Mouse (Mus musculus): ENCODE measurements around the gene Hic1. TPM values are rescaled to one million over a fixed set of nuclear protein-coding genes. Genes with fewer than 3 reads are reported as not detected.
A peak's percentile ranks its signal among the peaks of the same experiment; 100 is the strongest.

Hic1 gene
- total and polyA plus RNA-seq, 2 experiments from 2014 or later = 4.8 to 17.8 TPM

DNA sequence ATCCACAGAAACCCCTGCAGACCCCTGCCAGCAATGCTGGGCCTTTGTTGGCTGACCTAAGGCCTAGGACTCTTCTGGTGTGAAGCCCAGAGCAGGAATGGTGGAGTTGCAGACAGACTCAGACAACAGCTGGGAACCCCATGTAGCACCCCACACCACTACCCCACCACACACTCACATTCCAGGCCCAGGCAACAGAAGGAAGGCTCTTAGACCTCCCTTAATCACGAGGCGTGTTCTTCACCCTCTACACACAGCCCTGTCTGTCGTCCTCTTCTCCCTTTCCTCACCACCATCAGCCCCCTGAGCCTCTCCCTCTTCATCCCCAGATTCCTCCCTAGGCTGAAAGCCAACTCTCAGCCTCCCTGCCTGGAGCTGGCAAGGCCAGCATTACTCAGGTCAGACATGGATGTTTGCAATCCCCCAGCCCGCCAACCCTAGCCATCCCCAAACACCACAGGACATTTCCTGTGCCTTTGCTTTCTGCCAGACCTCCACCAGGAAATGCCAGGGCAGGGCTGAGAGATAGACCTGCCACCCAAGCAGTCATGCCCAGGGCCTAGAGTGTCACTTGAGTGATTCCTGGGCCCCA lies 7.8 kb downstream of the Hic1 start:
- no peak for ATAC-seq (ENCODE audit: insufficient read depth, low read depth)
- peaks cover 19% of the 10 kb centered on the region for H3K27me3 ChIP-seq (ENCODE audit: control insufficient read depth, insufficient read depth, low read length)
- H3K4me3 ChIP-seq (ENCODE audit: low read depth, low read length) = no peak overlapping the region
- H3K9ac ChIP-seq (replicated peaks; ENCODE audit: low read depth, low read length) = no peak overlapping the region
- no peaks in the 10 kb centered on the region for H3K9me3 ChIP-seq (replicated peaks; ENCODE audit: control insufficient read depth, low read length)
- H3K27ac ChIP-seq (ENCODE audit: low read depth) = peak overlapping the region; percentile 18; the same call in 1 of the 2 replicates
- DNase-seq (ENCODE audit: low spot score) = no peak
- no peak for TF ChIP-seq EP300 (IDR thresholded peaks at IDR 0.05; ENCODE audit: low read depth)
- no peak for TF ChIP-seq CTCF (IDR thresholded peaks at IDR 0.05; ENCODE audit: low read depth)
- no peak overlapping the region for H3K4me2 ChIP-seq (ENCODE audit: low read depth, low read length)
- peaks cover 52% of the 10 kb centered on the region for H3K36me3 ChIP-seq (replicated peaks; ENCODE audit: control insufficient read depth, insufficient read depth, low read length)
- 49% methylated on average over 4 of the region's 4 CpGs for WGBS
- H3K4me1 ChIP-seq (ENCODE audit: control insufficient read depth, insufficient read depth) = peaks cover 10% of the 10 kb centered on the region; the same call in 1 of the 2 replicates

DNA sequence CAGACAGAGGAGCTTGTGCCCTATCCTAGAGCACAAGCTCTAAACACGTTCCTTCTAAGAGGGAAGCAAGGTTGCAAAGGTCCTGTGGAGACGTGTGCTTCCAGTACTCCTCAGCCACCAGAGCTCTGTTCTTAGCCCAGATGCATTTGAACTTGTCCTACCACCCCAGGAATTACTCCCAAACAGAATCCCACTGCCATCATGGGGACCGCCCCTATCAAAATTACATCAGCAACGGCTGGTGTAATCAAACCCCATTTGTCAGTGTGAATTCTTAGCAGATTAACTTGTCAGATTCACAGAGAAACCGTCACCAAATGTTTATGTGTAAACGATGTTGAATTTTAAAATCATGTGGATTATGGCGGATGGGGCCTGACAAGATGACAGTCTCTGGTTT lies 8.4 kb downstream of the Hic1 start:
- Histone ChIP-seq H3K27ac (ENCODE audit: low read depth) (no peak overlapping the region), H3K9me3 (replicated peaks; ENCODE audit: control insufficient read depth, low read length) (no peaks in the 10 kb centered on the region), H3K4me2 (ENCODE audit: low read depth, low read length) (no peak overlapping the region), H3K4me1 (ENCODE audit: control insufficient read depth, insufficient read depth) (peaks cover 9% of the 10 kb centered on the region; the same call in 1 of the 2 replicates), H3K9ac (replicated peaks; ENCODE audit: low read depth, low read length) (no peak overlapping the region), H3K27me3 (ENCODE audit: control insufficient read depth, insufficient read depth, low read length) (peaks cover 13% of the 10 kb centered on the region), H3K4me3 (ENCODE audit: low read depth, low read length) (no peak overlapping the region), H3K36me3 (replicated peaks; ENCODE audit: control insufficient read depth, insufficient read depth, low read length) (peaks cover 57% of the 10 kb centered on the region)
- TF ChIP-seq EP300 (IDR thresholded peaks at IDR 0.05; ENCODE audit: low read depth) (no peak), CTCF (IDR thresholded peaks at IDR 0.05; ENCODE audit: low read depth) (no peak)
- no peak for DNase-seq (ENCODE audit: low spot score)
- no peak for ATAC-seq (ENCODE audit: insufficient read depth, low read depth)
- WGBS = 77% methylated on average over 7 of the region's 7 CpGs

DNA sequence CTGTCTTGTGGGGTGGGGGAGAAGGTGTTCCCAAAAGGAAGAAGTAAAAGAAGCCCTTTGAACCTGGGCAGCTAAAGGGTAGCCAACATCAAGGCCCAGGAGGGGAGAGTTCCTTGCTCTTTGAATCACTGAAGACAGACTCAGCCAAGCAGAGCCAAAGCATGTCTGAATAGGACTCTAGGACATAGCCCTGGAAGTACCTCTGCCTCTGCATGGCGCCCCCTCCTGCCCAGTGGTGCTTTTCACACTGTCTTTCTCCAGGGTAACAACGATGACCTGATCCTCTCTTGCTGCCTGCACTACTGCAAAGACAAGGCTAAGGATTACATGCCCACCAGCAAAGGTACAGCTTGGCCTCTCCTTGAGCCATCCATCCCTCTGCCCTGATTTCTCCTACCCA lies 9.8 kb downstream of the Hic1 start:
- H3K9ac ChIP-seq (replicated peaks; ENCODE audit: low read depth, low read length) = no peak overlapping the region
- peaks cover 6% of the 10 kb centered on the region; the same call in 1 of the 2 replicates for H3K4me1 ChIP-seq (ENCODE audit: control insufficient read depth, insufficient read depth)
- DNase-seq (ENCODE audit: low spot score) (no peak), ATAC-seq (ENCODE audit: insufficient read depth, low read depth) (peak; percentile 21; the same call in 1 of the 2 replicates)
- H3K9me3 ChIP-seq (replicated peaks; ENCODE audit: control insufficient read depth, low read length) = no peaks in the 10 kb centered on the region
- no peak overlapping the region for H3K4me2 ChIP-seq (ENCODE audit: low read depth, low read length)
- H3K4me3 ChIP-seq (ENCODE audit: low read depth, low read length) = no peak overlapping the region
- WGBS = 45% methylated on average over 2 of the region's 2 CpGs
- H3K27me3 ChIP-seq (ENCODE audit: control insufficient read depth, insufficient read depth, low read length) = no peaks in the 10 kb centered on the region
- peaks cover 53% of the 10 kb centered on the region for H3K36me3 ChIP-seq (replicated peaks; ENCODE audit: control insufficient read depth, insufficient read depth, low read length)
- no peak overlapping the region for H3K27ac ChIP-seq (ENCODE audit: low read depth)
- TF ChIP-seq EP300 (IDR thresholded peaks at IDR 0.05; ENCODE audit: low read depth) (no peak), CTCF (IDR thresholded peaks at IDR 0.05; ENCODE audit: low read depth) (peak; percentile 48)

DNA sequence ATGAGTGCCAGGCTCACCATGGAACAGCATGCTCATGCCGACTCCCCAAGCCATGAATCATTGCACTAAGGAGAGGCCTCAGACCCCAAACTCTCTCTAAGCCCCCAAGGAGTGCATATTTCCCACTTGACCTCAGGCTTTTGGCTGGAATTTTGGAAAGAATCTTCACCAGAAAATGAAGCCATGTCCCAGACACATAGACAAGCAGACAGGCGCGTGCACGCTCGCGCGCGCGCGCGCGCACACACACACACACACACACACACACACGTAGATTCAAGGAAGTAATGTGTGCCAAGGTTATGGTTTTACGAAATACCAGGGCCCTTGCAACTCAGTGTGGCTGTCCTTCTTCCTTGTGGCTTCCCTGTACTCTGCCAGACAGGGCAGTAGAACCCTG lies 10.9 kb downstream of the Hic1 start:
- Histone ChIP-seq H3K4me1 (ENCODE audit: control insufficient read depth, insufficient read depth) (peaks cover 6% of the 10 kb centered on the region; the same call in 1 of the 2 replicates), H3K4me2 (ENCODE audit: low read depth, low read length) (no peak overlapping the region), H3K4me3 (ENCODE audit: low read depth, low read length) (no peak overlapping the region), H3K9me3 (replicated peaks; ENCODE audit: control insufficient read depth, low read length) (no peaks in the 10 kb centered on the region), H3K36me3 (replicated peaks; ENCODE audit: control insufficient read depth, insufficient read depth, low read length) (peaks cover 46% of the 10 kb centered on the region), H3K9ac (replicated peaks; ENCODE audit: low read depth, low read length) (no peak overlapping the region), H3K27ac (ENCODE audit: low read depth) (peak overlapping the region; percentile 7; the same call in 1 of the 2 replicates), H3K27me3 (ENCODE audit: control insufficient read depth, insufficient read depth, low read length) (no peaks in the 10 kb centered on the region)
- TF ChIP-seq EP300 (IDR thresholded peaks at IDR 0.05; ENCODE audit: low read depth) (no peak), CTCF (IDR thresholded peaks at IDR 0.05; ENCODE audit: low read depth) (no peak)
- ATAC-seq (ENCODE audit: insufficient read depth, low read depth) (no peak), DNase-seq (ENCODE audit: low spot score) (no peak)
- WGBS = 87% methylated on average over 14 of the region's 14 CpGs

DNA sequence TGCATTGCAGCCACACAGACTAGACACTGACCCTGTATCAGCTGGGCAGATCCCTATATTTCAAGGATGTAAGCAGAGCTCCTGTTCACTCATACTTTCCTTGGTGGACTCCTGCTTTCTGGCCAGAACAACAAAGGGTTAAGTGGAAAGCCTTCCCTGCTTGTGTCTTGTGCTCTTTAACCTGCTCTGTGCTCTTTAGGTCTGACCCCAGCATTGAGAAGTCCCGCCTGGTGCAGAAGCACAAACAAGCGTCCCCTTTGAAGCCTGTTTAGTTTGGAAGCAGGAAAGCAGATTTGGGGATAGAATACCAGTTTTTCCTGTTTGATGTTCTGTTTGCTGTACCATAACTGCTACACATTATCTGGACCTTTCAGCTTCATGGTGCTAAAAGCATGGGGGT lies 11.4 kb downstream of the Hic1 start:
- ATAC-seq (ENCODE audit: insufficient read depth, low read depth) = no peak
- Histone ChIP-seq H3K27me3 (ENCODE audit: control insufficient read depth, insufficient read depth, low read length) (no peaks in the 10 kb centered on the region), H3K9me3 (replicated peaks; ENCODE audit: control insufficient read depth, low read length) (no peaks in the 10 kb centered on the region), H3K27ac (ENCODE audit: low read depth) (peak overlapping the region; percentile 23; the same call in 1 of the 2 replicates), H3K4me2 (ENCODE audit: low read depth, low read length) (no peak overlapping the region), H3K4me1 (ENCODE audit: control insufficient read depth, insufficient read depth) (peaks cover 6% of the 10 kb centered on the region; the same call in 1 of the 2 replicates), H3K36me3 (replicated peaks; ENCODE audit: control insufficient read depth, insufficient read depth, low read length) (peaks cover 45% of the 10 kb centered on the region), H3K4me3 (ENCODE audit: low read depth, low read length) (no peak overlapping the region), H3K9ac (replicated peaks; ENCODE audit: low read depth, low read length) (no peak overlapping the region)
- WGBS = 68% methylated on average over 2 of the region's 2 CpGs
- DNase-seq (ENCODE audit: low spot score) = no peak
- TF ChIP-seq CTCF (IDR thresholded peaks at IDR 0.05; ENCODE audit: low read depth) (no peak), EP300 (IDR thresholded peaks at IDR 0.05; ENCODE audit: low read depth) (no peak)
